Mouse (Mus musculus): ENCODE measurements around the gene Zfp618.

Zfp618 gene

DNA sequence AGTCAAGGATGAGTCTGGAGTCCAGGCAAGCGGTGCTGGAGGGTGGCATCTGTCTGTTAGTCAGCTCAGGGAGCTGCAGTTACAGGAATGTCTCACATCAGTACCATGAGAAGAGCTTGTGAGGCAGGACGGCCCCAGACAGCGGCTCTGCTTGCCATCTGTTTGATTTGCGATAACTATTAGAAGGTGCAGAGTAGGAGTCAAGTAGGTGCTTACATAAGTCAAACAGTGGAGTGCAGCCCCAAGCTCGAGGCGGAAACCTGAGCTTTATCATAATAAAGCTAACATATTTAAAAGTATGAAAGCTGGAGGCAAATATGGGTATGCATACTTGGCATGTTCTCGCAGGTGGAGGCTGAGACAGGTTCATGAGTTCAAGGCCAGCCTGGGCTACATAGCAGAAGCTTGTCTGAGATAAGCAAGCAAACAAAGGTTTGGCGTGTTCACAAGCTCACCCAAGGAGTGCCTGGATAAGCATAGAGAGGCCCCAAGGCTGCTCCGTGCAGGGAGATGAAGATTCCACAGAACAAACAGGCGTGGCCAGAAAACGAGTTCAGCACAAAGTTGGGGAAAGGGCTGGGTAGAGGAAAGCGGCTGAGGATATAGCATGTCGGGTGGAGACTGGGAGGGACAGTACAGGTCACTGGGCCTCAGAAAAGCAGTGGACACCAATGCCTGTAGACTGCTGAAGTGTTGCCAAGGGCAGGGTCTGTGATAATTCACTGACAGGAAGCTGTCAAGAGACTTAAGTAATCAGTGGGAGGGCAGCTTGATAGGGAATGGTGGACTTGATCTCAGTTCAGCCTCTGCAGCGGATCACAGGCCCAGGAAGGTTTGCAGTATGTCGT is 106.3 kb downstream of the Zfp618 start:
- DNase-seq: no peak

- no peak for DNase-seq
Observed at GRCm38 (mm10) chr4:63073139-63073538, 107.8 kb downstream of the Zfp618 start.

DNA sequence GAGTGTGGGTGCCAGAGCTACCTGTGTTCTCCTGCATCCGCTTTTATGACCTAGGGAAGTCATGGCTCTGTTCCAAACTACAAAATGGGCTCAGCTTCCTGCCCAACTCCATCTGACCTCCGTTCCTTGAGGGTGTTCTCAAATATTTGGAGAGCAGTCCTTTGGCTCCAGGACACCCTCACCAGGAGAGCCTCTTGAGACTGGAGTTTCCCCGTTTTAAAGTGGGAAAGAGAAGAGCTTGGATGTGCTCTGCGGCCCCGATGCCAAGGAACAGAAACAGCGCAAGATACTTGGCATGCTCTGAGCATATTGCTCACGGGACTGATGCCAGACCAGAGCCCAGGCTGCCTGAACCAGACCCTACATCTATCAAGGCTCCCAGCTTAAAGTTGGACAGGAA is 113.8 kb downstream of the Zfp618 start:
- DNase-seq: peak; percentile 55 to 73

DNA sequence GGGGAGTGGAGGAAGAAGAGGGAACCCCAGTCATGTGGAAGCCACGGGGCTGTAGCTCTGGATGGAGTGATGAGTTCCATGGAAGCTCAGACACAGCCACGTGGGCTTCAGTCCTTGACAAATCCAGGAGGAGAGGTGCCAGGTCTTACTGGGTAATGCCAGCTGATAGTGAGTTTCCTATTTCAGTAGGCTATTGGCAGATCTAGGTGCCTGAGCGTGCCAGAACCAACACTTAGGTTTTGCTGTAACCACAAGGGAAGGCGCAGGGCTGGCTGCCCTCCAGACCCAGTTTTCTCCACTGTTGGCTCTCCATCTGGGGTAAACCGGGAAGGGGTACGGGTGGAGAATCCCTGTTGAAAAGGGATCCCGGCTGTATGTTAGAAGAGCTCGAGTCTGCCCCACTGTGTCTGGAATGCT is 119.1 kb downstream of the Zfp618 start:
- peak; percentile 92 to 93 for DNase-seq

GRCm38 (mm10) chr4:63089484-63089883 is 124.1 kb downstream of the Zfp618 start:
- DNase-seq: no peak

GRCm38 (mm10) chr4:63091151-63091550 is 125.8 kb downstream of the Zfp618 start:
- DNase-seq: no peak

DNA sequence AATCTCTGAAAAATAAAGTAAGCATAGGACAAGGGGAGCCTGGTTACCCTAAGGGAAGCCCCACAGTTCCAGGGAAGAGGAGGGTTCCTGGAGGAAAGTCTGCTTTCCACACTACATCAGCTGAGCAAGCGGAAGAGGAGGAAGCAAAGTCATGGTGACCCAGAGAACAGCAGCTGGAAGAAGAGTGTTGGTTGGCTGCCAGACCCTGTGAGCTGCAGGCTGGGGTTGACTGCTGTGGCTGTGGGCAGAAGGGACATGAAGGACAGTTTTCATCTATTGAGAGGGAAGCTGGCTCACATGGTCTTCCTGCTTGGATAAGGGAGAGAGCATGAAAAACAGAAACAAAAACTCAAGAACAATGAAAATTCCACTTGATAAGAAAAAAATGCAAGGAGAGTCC is 132.2 kb downstream of the Zfp618 start:
- DNase-seq: no peak

DNA sequence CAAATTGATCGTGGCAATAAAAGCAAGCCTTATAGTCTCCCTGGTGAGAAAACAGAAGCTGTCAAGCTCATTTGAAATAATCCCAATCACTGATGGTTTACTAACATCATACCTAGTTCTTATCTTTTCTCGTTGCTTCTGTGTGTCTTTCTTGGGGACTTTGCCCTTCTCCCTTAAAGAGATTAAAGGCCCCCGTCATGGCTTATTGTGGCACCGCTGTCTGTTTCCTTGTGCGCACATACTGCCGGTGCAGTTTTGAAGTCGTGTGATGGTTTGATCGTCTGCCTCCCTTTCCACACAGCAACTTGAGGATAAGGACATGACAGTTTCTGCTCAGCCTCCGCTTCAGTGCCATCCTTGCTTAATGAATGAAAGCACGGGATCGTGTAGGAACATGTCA is 135.1 kb downstream of the Zfp618 start:
- DNase-seq: no peak

DNA sequence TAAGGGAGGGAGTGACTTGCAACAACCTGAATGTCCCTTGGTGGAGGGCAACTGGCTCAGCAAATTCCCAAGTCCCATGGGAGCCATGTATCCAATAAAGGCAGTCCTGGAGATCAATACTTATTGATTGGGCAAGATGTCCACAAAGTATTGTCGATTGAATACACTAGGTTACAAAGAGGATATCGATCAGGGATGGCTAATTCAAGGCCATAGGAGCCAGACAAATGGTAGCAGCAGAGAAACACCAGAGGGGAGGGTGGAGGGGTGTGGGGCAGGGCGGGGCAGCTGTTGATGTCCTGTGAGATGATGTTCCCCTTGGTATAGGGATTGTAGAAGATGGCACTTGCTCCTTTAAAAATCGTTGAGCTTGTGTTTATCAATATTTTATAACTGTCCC is 136.7 kb downstream of the Zfp618 start:
- DNase-seq: no peak

DNA sequence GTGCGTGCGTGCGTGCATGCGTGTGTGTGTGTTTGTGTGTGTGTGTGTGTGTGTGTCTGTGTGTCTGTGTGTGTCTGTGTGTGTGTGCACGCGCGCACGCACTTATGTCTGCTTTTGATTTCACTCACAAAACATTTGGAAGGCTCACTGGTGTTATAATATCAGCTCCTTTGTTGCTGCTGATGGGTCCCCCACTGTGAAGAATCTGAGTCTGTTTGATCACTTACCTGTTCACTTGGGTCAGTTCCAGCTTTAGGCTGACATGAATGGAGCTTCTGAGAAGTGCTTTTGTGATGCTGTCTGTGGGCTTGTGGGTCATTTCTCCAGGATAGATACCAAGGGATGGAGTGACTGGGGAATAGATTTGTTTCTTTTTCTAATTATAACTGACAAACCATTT is 140.3 kb downstream of the Zfp618 start:
- DNase-seq: no peak

GRCm38 (mm10) chr4:63118639-63119437 is 153.5 kb downstream of the Zfp618 start:
- DNase-seq: peak; percentile 92 to 94

DNA sequence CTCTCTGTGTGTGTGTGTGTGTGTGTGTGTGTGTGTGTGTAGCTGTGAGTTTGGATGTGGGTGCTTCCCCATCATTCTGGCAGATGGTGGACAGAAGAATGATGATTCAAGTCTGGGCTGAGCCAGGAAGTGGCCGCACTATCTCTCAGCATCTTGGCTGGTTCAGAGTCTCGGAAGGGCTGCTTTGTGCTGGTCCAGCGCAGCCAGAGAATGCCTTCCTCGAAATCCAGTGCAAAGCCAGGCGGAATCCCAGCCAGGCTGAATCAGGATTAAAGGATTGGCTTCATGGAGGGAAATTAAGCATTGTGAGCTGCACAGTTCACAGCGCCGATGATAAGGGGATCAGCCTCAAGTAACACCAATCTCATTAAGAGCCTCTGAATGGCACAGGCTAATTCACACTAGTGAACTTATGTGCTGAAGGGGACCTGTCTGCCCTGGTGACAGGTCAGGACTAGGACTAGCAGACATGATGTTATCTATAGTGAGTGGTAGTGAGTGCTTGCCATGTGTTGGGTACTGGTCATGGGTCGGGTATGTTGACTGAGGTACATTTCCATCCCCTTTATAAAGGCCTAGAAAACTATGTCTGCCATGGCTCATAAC is 159.6 kb downstream of the Zfp618 start:
- peak; percentile 29 to 30 for DNase-seq

DNA sequence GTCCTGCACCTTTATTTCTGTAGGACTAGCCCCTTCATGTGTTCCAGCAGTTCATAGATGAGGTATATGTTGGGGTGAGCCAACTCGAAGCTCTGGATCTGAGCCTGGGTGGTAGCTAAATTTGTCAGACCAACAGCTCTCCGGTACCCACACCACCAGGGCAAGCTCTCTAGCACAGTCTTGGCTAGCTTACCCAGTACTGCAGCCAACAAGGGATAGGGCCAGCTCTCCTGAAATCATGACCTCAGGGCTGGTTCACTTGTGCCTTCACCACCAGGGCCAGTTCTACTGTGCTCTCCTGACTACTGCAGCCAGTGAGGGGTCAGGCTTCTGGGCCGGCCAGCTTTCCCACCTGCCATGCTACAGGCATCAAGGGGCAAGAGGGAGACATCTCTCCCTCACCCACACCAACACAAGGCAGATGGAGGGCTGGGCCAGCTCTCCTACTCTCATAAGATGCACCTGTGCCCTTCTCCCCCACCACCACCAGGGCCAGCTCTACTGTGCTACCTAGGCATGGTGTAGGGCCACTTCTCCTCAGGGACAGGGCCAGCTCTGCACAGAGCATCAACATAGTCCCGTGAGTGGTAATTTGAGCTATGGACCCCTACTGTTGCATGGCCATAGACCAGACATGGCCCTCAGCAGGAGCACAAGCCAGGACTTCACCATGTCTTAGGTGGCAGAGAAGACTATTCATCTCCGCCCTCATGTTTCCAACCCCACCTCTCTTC is 164.7 kb downstream of the Zfp618 start:
- peak; percentile 40 to 65 for DNase-seq

DNA sequence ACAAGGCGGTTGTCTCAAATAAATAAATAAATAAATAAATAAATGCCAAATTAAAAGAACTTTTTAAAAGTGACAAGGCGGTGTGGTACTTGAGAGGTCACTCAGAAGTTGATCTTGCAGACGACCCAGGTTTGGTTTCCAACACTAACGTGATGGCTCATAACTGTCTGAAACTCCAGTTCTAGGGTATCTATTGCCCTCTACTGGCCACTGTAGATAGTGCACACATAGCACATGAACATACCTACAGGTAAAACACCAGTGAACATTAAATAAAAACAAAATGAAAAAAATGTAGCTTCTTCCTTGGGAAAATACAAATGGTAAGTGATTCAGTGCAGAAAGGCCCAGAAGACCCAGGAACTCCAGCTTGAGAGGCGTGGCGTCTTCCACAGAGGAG is 181.9 kb downstream of the Zfp618 start:
- no peak for DNase-seq

- DNase-seq: peak; percentile 29 to 44
Observed at GRCm38 (mm10) chr4:63151127-63151526, 185.8 kb downstream of the Zfp618 start.

- DNase-seq: no peak
Observed at GRCm38 (mm10) chr4:63154028-63154427, 188.7 kb downstream of the Zfp618 start.

- DNase-seq: no peak
Observed at GRCm38 (mm10) chr4:63154699-63155098, 189.3 kb downstream of the Zfp618 start, which contains the start of gene Ambp. TSS of gene Ambp (minus strand) at chr4:63154799.

DNA sequence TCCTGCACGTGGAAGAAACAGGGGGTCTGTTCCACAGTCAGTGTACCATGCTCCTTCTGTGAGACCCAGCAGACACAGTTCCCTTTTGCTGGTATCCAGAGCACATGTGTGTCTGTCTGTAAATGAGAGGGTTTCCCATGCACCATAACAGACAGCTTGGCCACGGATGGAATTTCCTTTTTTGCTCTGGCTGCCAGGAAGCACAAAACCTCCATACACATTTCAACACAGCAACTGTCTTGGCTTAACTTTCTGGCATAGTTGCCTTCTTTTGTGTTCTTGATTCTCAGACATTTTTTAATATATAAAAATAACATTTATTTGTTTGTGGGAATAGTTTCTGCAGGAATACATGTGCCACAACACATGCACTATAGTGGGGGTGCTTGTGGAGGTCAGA is 190.2 kb downstream of the Zfp618 start:
- DNase-seq: no peak

GRCm38 (mm10) chr4:63156726-63157634 is 191.6 kb downstream of the Zfp618 start:
- DNase-seq: no peak

DNA sequence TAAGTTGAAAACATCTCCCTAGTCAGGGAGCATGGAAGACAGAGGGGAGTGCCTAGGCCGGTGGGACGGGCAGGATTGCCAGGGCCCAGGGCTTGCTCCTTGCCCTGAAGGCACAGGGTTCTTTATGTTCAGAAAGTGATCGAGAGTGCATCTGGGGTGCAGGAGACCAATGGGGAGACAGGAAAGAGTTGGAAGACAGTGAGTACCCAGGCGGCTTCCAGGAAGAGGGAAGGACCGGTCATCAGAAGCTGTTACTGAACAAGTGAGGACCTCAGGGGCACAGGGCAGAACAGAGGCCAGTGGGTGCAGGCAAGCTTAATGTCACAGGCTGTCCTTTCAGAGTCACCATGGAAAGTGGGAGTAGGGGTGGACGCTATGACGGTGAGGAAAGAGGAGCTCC is 192.8 kb downstream of the Zfp618 start:
- no peak for DNase-seq

DNA sequence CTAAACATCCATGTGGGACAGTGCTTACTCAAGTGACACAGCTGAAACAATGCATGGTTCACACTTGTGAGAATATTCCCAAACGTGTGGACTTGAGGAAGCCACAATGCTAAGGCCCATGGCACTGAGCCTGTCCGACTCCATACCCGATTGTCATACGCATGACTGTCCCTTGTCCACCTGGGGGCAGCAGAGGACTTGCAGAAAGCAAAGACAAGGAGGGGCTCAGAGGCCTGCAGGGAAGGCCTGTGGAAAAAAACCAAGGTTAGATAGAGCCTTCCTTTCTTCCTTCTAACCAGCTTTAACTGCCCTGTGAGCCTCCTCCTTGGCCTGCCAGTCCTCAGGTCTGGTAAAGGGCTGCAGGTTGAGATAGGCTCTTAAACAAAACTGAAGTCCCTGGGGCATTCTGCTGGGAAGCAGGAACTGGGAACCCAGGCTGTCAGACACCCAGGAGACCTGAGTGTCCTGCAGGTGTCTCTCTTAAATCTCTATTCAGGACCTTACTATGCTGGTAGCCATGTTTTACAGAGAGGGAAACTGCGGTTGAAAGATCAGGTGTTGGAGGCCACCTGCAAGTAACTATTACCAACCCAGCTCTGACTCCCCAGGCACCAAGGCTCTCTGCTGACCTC is 193.7 kb downstream of the Zfp618 start:
- peak; percentile 88 to 96 for DNase-seq

Measured in cerebellum, postnatal 14 days (tissue).